Mouse (Mus musculus) midbrain, embryonic 12.5 days (tissue): ENCODE data around the gene Dbndd2. TPM values are rescaled to one million over a fixed set of nuclear protein-coding genes. Genes with fewer than 3 reads are reported as not detected.

Experiments used
- ATAC-seq: fragments of 200-750 bp; cut with Nextera tagmentation; 2 replicates; pipeline ENCODE4 v1.8.0; 2017; ENCODE audit warnings: low read depth, moderate TSS enrichment, moderate library complexity; ENCODE audit not compliant: low FRiP score
- H3K27ac ChIP-seq: fragments of 300-500 bp; sonication (generic); replicated peaks from 2 replicates; pipeline ENCODE4 v1.5.1; 2016; ENCODE audit warnings: mild to moderate bottlenecking
- H3K27me3 ChIP-seq: fragments of 300-500 bp; sonication (generic); 2 replicates; pipeline ENCODE4 v1.6.1; 2016; ENCODE audit warnings: mild to moderate bottlenecking
- H3K36me3 ChIP-seq: fragments of 300-500 bp; sonication (generic); 2 replicates; pipeline ENCODE4 v1.6.1; 2016
- H3K4me1 ChIP-seq: fragments of 300-500 bp; sonication (generic); 2 replicates; pipeline ENCODE4 v1.6.1; 2016
- H3K4me2 ChIP-seq: fragments of 300-500 bp; sonication (generic); replicated peaks from 2 replicates; pipeline ENCODE4 v1.6.1; 2016; ENCODE audit warnings: mild to moderate bottlenecking, moderate library complexity
- H3K4me3 ChIP-seq: fragments of 300-500 bp; sonication (generic); 2 replicates; pipeline ENCODE4 v1.5.1; 2016; ENCODE audit warnings: mild to moderate bottlenecking
- H3K9ac ChIP-seq: fragments of 300-500 bp; sonication (generic); replicated peaks from 2 replicates; pipeline ENCODE4 v1.6.1; 2016; ENCODE audit warnings: mild to moderate bottlenecking, moderate library complexity
- H3K9me3 ChIP-seq: fragments of 300-500 bp; sonication (generic); 2 replicates; pipeline ENCODE4 v1.6.1; 2016; ENCODE audit warnings: mild to moderate bottlenecking
- WGBS: fragments of 180-500 bp; shearing (Covaris S2); methylation state at CpG from one replicate; pipeline ENCODE4 v1.1.7; 2016; 5-methylcytosine and 5-hydroxymethylcytosine counted together
- polyA plus RNA-seq: library from polyadenylated mRNA; unstranded; fragments of >200 nt; fragmentation: Nextera tagmentation; extraction: Ambion mirVana; gene quantifications from 2 replicates; pipeline ENCODE4 v1.2.1, GENCODE M21; 2016

Gene Dbndd2
- polyA plus RNA-seq, 1 experiment from 2014 or later, result 4.7 TPM

- Histone ChIP-seq H3K4me2 (no peak overlapping the region), H3K27me3 (no peaks in the 10 kb centered on the region), H3K9me3 (no peaks in the 10 kb centered on the region), H3K36me3 (peaks cover 16% of the 10 kb centered on the region), H3K4me3 (no peak overlapping the region), H3K4me1 (no peaks in the 10 kb centered on the region), H3K27ac (no peak overlapping the region), H3K9ac (no peak overlapping the region)
- 48% methylated on average over 5 of the region's 5 CpGs for WGBS
- no peak for ATAC-seq
Observed at GRCm38 (mm10) chr2:164510621-164511190, 24.8 kb downstream of the Dbndd2 start.

- no peak overlapping the region for H3K4me2 ChIP-seq
- H3K27me3 ChIP-seq, result no peaks in the 10 kb centered on the region
- no peaks in the 10 kb centered on the region for H3K9me3 ChIP-seq
- no peak overlapping the region for H3K9ac ChIP-seq
- 59% methylated on average over 11 of the region's 14 CpGs for WGBS
- H3K36me3 ChIP-seq, result peaks cover 3% of the 10 kb centered on the region; the same call in 1 of the 2 replicates
- no peak overlapping the region for H3K27ac ChIP-seq
- H3K4me3 ChIP-seq, result no peak overlapping the region
- no peaks in the 10 kb centered on the region for H3K4me1 ChIP-seq
- ATAC-seq, result no peak
Observed at GRCm38 (mm10) chr2:164512121-164512909, 26.4 kb downstream of the Dbndd2 start.

- Histone ChIP-seq H3K27me3 (no peaks in the 10 kb centered on the region), H3K9me3 (no peaks in the 10 kb centered on the region), H3K9ac (no peak overlapping the region), H3K27ac (no peak overlapping the region), H3K4me1 (no peaks in the 10 kb centered on the region), H3K4me2 (no peak overlapping the region), H3K4me3 (no peak overlapping the region), H3K36me3 (no peaks in the 10 kb centered on the region; the same call in 1 of the 2 replicates)
- ATAC-seq, result no peak
- 80% methylated on average over 8 of the region's 8 CpGs for WGBS
Observed at GRCm38 (mm10) chr2:164513389-164513788, 27.5 kb downstream of the Dbndd2 start.

DNA sequence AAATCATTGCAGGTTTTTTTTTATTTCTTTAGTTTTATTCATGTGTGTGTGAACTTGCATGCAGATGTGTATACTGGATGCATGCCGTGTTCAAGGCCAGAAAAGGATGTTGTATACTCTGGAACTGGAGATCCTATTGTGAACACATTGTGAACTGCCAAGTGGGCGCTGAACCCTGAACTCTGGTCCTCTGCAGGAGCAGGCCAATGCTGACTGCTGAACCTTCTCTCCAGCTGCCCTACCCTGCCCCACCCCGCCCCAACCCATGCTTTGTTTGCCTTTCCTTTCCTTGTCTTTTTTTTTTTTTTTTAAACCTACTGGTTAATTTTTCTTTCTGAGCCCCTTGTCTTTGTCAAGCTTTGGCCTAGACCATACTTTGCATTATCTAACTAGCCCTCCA, 29.0 kb downstream of the Dbndd2 start:
- 83% methylated on average over 3 of the region's 3 CpGs for WGBS

GRCm38 (mm10) chr2:164515897-164516296, 30.0 kb downstream of the Dbndd2 start:
- H3K4me1 ChIP-seq, result no peaks in the 10 kb centered on the region
- no peak overlapping the region for H3K4me2 ChIP-seq
- H3K27ac ChIP-seq, result no peak overlapping the region
- no peak for ATAC-seq
- H3K9ac ChIP-seq, result no peak overlapping the region
- no peaks in the 10 kb centered on the region for H3K36me3 ChIP-seq
- WGBS, result 84% methylated on average over 9 of the region's 9 CpGs
- H3K4me3 ChIP-seq, result no peak overlapping the region
- no peaks in the 10 kb centered on the region for H3K9me3 ChIP-seq
- 0 out of 2 replicates have a peak, but pooled peaks cover 2% of the 10 kb centered on the region for H3K27me3 ChIP-seq

More for the DNA sequence above, 29.0 kb downstream of the Dbndd2 start:
- Histone ChIP-seq H3K4me3 (no peak overlapping the region), H3K4me2 (no peak overlapping the region), H3K9ac (no peak overlapping the region), H3K36me3 (no peaks in the 10 kb centered on the region), H3K4me1 (no peaks in the 10 kb centered on the region), H3K9me3 (no peaks in the 10 kb centered on the region), H3K27ac (no peak overlapping the region), H3K27me3 (no peaks in the 10 kb centered on the region)
- ATAC-seq, result no peak

- Histone ChIP-seq H3K36me3 (no peaks in the 10 kb centered on the region), H3K4me1 (0 out of 2 replicates have a peak, but pooled peaks cover 2% of the 10 kb centered on the region), H3K9ac (no peak overlapping the region), H3K9me3 (no peaks in the 10 kb centered on the region), H3K4me3 (no peak overlapping the region), H3K27ac (no peak overlapping the region), H3K4me2 (no peak overlapping the region), H3K27me3 (0 out of 2 replicates have a peak, but pooled peaks cover 6% of the 10 kb centered on the region)
- 87% methylated on average over 11 of the region's 11 CpGs for WGBS
- no peak for ATAC-seq
Observed at GRCm38 (mm10) chr2:164516592-164516991, 30.7 kb downstream of the Dbndd2 start.

DNA sequence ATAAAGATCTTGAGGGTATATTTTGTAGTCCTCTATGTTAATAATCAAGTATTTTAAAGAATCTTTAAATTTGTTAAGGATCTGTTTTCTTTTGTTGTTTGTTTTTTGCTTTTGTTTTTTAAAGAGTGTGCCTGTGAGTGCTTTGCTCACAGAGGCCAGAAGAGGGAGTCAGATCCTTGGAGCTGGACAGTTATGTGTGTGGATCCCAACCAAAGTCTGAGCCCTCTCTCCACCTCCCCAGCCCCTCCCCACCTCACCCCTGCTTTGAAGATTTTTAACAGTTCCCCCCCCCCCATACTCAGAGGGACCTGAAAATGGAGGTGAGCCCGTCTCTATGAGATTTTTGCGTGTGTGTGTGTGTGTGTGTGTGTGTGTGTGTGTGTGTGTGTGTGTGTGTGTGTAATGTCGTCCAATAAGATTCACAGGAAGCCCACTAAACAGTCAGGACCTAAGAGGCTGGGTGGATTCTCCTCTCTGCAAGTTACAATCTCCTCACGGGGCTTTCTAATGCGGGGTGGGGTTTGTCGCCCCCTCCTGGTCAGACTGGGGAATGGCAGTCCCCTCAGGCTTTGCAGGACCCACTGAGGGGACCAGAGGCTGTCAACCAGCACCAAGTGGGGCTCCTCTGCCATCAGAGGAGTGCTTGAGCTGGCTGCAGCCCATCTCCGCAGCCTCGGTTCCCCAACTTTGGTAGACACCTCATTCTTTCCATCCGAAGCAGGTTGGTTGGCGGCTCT, 31.7 kb downstream of the Dbndd2 start:
- Histone ChIP-seq H3K9me3 (no peaks in the 10 kb centered on the region), H3K27me3 (peaks cover 10% of the 10 kb centered on the region; the same call in 1 of the 2 replicates), H3K27ac (no peak overlapping the region), H3K4me2 (no peak overlapping the region), H3K36me3 (no peaks in the 10 kb centered on the region), H3K9ac (no peak overlapping the region), H3K4me3 (no peak overlapping the region), H3K4me1 (0 out of 2 replicates have a peak, but pooled peaks cover 6% of the 10 kb centered on the region)
- WGBS, result 27% methylated on average over 10 of the region's 10 CpGs
- ATAC-seq, result no peak

- Histone ChIP-seq H3K9me3 (no peaks in the 10 kb centered on the region), H3K27me3 (peaks cover 10% of the 10 kb centered on the region; the same call in 1 of the 2 replicates), H3K4me2 (no peak overlapping the region), H3K4me1 (0 out of 2 replicates have a peak, but pooled peaks cover 6% of the 10 kb centered on the region), H3K27ac (no peak overlapping the region), H3K9ac (no peak overlapping the region), H3K4me3 (no peak overlapping the region), H3K36me3 (no peaks in the 10 kb centered on the region)
- WGBS, result 72% methylated on average over 11 of the region's 11 CpGs
- ATAC-seq, result no peak
Observed at GRCm38 (mm10) chr2:164518266-164519170, 32.6 kb downstream of the Dbndd2 start.

DNA sequence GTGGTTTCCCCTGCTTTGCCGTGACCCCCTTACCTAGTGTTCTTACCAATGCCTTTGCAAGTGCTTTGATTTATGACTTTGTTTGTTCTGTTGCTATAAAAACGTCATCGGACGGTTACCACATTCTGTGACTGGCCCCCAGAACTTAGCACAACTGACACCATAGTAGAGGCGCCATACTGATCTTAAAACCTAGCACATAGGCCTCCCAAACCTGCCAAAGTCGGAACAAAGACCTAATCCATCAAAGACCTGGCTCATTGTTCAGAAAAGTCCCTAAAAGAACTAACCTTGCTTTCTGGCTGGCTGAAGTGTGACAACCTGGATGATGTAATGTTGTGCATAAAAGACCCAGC, 33.2 kb downstream of the Dbndd2 start:
- Histone ChIP-seq H3K27me3 (peaks cover 10% of the 10 kb centered on the region; the same call in 1 of the 2 replicates), H3K36me3 (no peaks in the 10 kb centered on the region), H3K4me2 (no peak overlapping the region), H3K9ac (no peak overlapping the region), H3K4me1 (0 out of 2 replicates have a peak, but pooled peaks cover 6% of the 10 kb centered on the region), H3K9me3 (no peaks in the 10 kb centered on the region), H3K4me3 (no peak overlapping the region), H3K27ac (no peak overlapping the region)
- ATAC-seq, result no peak
- 83% methylated on average over 6 of the region's 6 CpGs for WGBS

- Histone ChIP-seq H3K4me2 (no peak overlapping the region), H3K27me3 (peaks cover 10% of the 10 kb centered on the region; the same call in 1 of the 2 replicates), H3K36me3 (no peaks in the 10 kb centered on the region), H3K4me1 (0 out of 2 replicates have a peak, but pooled peaks cover 6% of the 10 kb centered on the region), H3K9me3 (no peaks in the 10 kb centered on the region), H3K27ac (no peak overlapping the region), H3K4me3 (no peak overlapping the region), H3K9ac (no peak overlapping the region)
- WGBS, result 13% methylated on average over 3 of the region's 3 CpGs
- no peak for ATAC-seq
Observed at GRCm38 (mm10) chr2:164520782-164521181, 34.9 kb downstream of the Dbndd2 start.

- Histone ChIP-seq H3K27me3 (peaks cover 10% of the 10 kb centered on the region; the same call in 1 of the 2 replicates), H3K9ac (no peak overlapping the region), H3K36me3 (no peaks in the 10 kb centered on the region), H3K4me1 (0 out of 2 replicates have a peak, but pooled peaks cover 6% of the 10 kb centered on the region), H3K4me3 (no peak overlapping the region), H3K9me3 (peaks cover 7% of the 10 kb centered on the region; the same call in 1 of the 2 replicates), H3K4me2 (no peak overlapping the region), H3K27ac (no peak overlapping the region)
- WGBS, result 20% methylated on average over 11 of the region's 11 CpGs
- no peak for ATAC-seq
Observed at GRCm38 (mm10) chr2:164521841-164522240, 35.9 kb downstream of the Dbndd2 start.
